Mouse (Mus musculus) erythroblast, embryonic 14.5 days (primary cell): Measurements from ENCODE around the gene Rad51b. TPM values are rescaled to one million over a fixed set of nuclear protein-coding genes. Genes with fewer than 3 reads are reported as not detected.

Experiments used
- H3K27me3 ChIP-seq: 2 replicates; pipeline ENCODE4 v1.6.1; 2012; ENCODE audit warnings: inconsistent platforms; ENCODE audit not compliant: control insufficient read depth
- H3K36me3 ChIP-seq: 2 replicates; pipeline ENCODE4 v1.6.1; 2012; ENCODE audit warnings: mild to moderate bottlenecking, inconsistent platforms; ENCODE audit not compliant: control insufficient read depth
- H3K4me1 ChIP-seq: 2 replicates; pipeline ENCODE4 v1.6.1; 2012; ENCODE audit warnings: inconsistent platforms; ENCODE audit not compliant: control insufficient read depth
- H3K4me3 ChIP-seq: replicated peaks from 2 replicates; pipeline ENCODE3; 2012; ENCODE audit warnings: moderate library complexity, mild to moderate bottlenecking, inconsistent platforms
- H3K9me3 ChIP-seq: 2 replicates; pipeline ENCODE4 v1.6.1; 2012; ENCODE audit warnings: low read length, inconsistent platforms, mixed read lengths; ENCODE audit not compliant: control insufficient read depth
- GATA1 ChIP-seq: IDR thresholded peaks from 2 replicates; pipeline ENCODE4 v1.6.1; 2012; ENCODE audit warnings: low read length, inconsistent platforms, mixed read lengths
- TAL1 ChIP-seq: IDR thresholded peaks from 3 replicates; pipeline ENCODE4 v1.6.1; 2012; ENCODE audit warnings: low read length, inconsistent platforms, mixed read lengths
- polyA plus RNA-seq: library from polyadenylated mRNA; stranded (reverse); fragments of >175 nt; gene quantifications from 2 replicates; pipeline ENCODE4 v1.2.3, GENCODE M21; 2012

Gene Rad51b
- polyA plus RNA-seq, 1 experiment = 0.06 TPM

DNA sequence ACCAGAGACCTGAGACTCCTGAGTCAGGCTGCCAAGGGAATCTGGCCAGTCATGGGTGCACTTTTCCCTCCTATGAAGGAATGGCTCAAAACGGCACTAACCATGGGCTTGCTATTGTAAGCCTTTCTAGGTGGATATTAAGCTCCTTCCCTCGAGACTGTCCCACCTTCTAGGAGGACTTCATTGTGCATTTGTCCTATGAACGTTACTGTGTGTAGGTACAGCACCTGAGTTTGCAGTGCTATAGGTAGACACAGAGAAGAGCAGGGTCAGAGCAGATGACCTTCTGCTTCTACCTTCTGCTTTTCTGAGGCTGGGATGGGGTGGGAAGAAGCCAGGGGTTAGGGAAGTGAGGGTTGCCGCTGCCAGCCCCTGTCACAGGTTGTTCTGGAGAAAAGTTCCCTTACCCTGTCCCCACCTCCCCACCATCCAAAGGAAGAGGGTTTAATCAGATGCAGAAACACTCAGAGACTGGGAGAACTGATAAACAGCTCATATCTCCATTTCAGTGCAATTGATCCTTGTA, 329.5 kb downstream of the Rad51b start:
- Histone ChIP-seq H3K4me1 (peaks cover 7% of the 10 kb centered on the region), H3K4me3 (no peak overlapping the region), H3K9me3 (no peaks in the 10 kb centered on the region), H3K27me3 (no peaks in the 10 kb centered on the region), H3K36me3 (no peaks in the 10 kb centered on the region)
- TF ChIP-seq TAL1 (no peak), GATA1 (no peak)

DNA sequence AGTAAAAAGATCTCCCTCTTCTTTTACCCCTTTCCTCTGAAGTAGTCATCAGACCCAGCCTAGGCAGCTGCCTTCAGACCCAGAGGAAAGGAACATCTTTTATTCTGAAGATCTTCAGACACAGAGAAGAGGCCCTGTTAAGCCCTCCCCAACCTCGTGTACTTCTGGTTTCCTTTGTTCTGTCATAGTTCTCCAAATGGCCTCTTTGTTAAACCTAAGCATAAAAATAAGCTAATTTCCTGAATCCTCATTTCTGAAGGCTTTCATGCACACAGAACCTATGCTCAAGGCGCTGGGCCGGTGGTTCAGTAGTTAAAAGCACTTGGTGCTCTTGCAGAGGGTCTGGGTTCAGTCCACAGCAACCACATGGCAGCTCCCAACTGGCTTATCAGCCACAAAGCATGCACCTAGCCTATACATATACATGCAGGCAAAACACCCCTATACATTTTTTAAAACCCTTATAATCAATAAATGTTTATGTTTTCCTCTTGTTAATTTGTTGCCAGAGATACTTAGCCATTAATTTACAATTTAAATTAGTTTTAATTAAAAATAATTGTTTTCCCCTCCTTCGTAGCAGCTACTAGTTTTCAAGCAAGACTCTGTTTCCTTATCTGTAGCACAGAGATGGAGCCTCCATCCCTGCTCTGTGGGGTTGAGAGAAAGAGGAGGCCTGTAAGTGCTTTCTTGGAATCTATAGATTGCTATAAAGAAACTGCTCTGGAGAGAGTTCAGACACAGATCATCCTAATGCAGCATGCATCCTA, 330.5 kb downstream of the Rad51b start:
- TF ChIP-seq TAL1 (no peak), GATA1 (no peak)
- Histone ChIP-seq H3K4me3 (no peak overlapping the region), H3K4me1 (peaks cover 7% of the 10 kb centered on the region), H3K9me3 (no peaks in the 10 kb centered on the region), H3K36me3 (no peaks in the 10 kb centered on the region), H3K27me3 (no peaks in the 10 kb centered on the region)

DNA sequence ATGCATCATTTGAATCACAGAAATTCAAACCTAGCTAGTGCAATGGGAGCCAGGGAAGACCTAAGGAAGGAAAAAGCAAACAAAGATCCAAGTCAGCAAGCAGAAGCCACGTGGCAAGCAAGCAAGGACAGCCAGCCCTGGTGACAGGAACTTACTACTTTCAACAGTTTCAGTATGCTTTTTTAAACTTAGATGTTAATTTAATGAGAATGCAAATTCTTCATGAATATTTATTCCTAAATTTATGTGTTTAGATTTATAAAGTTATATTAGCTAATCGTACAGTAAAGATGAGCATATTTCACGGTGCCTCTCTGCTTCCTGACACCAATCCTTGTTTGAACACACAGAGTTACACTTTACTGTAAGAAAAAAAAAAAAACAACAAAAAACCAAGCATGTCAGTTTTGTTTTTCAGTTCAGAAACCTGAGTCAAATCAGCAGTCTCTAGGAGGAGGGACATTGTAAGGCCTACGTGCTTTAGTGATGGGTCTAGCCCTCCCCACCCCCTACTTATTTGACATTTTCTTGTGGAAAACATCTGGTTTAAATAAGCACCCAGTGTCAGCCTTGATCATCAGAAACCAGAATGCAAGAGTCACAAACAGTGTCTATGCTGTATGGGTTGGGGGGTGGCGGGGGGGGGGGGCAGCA, 331.2 kb downstream of the Rad51b start:
- Histone ChIP-seq H3K27me3 (no peaks in the 10 kb centered on the region), H3K4me1 (peaks cover 7% of the 10 kb centered on the region), H3K9me3 (no peaks in the 10 kb centered on the region), H3K4me3 (no peak overlapping the region), H3K36me3 (no peaks in the 10 kb centered on the region)
- TF ChIP-seq TAL1 (no peak), GATA1 (no peak)

DNA sequence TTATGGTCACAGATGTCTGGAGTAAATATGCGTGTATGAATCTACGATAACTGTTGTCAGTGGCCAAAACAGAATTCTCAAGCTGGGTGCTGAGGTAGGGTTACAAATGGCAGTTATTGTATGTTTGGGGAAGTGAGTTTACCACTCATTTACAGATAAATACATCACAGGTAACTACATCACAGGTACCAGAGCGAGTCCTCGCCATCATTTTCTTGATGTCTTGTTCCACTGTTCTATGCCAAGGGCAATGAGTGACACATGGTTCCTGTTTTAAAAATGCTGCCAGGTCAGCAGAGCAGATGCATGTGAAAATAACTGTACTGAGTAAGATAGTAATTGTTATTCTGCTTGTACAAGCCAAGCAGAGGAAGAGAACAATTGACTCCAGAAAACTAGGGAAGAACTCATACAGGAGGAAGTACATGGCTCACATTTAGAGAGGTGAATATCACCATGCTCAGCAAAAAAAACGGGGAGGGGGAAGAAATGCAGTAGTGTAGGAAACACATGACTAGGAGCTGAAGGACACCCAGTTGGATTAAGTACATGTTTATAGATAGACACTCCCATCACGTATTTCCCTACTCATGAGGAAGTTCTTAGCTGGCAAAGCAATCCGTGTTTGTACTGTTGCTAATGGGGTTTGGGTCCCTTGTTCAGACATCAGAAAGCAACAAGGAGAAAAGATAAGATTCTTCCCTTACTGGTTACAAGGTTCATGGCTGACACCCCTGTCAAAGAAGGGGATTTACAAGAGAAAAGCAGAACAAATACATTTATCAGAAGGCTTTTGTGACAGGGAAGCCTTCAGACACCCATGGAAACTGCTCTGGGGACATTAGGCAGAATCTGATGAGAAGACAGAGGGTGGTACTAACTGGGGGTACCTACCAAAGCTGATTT, 333.1 kb downstream of the Rad51b start:
- TF ChIP-seq GATA1 = no peak
- no peak overlapping the region for H3K4me3 ChIP-seq
- no peaks in the 10 kb centered on the region for H3K27me3 ChIP-seq
- H3K9me3 ChIP-seq = no peaks in the 10 kb centered on the region
- peaks cover 6% of the 10 kb centered on the region for H3K4me1 ChIP-seq
- H3K36me3 ChIP-seq = no peaks in the 10 kb centered on the region

DNA sequence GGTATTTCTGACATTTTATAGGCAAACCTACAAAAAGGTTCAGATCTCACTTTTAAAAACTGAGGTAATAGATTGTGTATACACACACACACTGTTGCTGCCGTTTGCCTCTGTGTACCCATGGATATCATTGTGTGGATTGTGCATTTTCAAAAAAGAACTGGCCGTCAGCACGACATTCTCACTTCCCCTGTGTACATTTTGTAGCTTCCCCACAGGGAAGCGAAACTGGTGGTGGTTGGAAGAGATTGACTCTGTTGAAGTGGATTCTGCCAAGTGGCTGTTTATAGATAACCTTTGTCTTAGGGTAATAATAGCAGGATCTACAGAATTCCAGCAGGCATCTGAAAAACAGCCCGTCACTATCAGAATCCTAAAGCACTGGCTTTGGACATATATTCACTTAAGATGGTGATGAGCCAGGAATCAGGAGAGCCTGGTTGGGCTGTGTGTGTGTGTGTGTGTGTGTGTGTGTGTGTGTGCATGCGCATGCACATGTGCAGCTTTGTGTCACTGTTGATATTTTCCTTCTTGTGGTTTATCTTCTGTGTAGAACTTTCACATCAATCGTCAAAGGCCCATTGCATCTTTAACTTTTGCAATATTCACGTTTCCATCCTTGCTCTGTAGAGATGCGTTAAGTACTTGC, 336.5 kb downstream of the Rad51b start:
- H3K27me3 ChIP-seq = no peaks in the 10 kb centered on the region
- no peak overlapping the region for H3K4me3 ChIP-seq
- H3K9me3 ChIP-seq = no peaks in the 10 kb centered on the region
- TF ChIP-seq TAL1 = no peak
- no peak for TF ChIP-seq GATA1
- H3K36me3 ChIP-seq = no peaks in the 10 kb centered on the region
- H3K4me1 ChIP-seq = peaks cover 3% of the 10 kb centered on the region; the same call in 1 of the 2 replicates

DNA sequence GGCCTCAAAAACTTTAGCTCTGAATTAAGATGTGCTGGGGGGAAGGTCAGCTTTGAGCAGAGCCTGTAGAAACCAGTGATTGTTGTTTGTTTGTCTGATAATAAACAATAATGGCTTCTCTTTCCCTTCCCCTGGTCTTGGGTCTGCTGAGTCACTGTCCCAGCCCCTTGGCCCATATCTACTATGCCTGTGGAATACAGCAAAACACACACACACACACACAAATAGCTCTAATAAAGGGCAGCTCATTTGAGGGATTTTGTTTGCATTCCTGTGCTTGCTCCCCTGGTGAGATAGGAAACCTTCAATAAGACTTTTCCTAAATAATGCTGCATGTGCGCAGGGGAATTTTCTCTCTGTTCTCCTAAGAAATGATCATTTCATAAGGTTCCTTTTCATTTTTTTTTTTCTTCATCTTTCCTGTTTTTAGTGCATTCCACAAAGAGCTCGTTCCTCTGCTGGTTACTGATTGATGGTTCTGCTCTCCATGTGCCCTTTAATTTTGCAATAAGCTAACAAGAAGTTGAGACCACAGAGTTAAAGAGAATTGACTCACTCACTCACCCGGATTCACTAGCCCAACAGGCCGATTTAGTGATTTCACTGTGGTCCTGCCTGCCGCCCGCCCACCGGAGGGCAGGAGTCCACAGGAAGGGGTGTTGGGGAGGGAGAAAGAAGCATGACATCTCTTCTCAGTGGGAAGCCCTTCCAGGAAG, 344.6 kb downstream of the Rad51b start:
- no peak overlapping the region for H3K4me3 ChIP-seq
- no peaks in the 10 kb centered on the region for H3K9me3 ChIP-seq
- no peak for TF ChIP-seq TAL1
- no peak for TF ChIP-seq GATA1

DNA sequence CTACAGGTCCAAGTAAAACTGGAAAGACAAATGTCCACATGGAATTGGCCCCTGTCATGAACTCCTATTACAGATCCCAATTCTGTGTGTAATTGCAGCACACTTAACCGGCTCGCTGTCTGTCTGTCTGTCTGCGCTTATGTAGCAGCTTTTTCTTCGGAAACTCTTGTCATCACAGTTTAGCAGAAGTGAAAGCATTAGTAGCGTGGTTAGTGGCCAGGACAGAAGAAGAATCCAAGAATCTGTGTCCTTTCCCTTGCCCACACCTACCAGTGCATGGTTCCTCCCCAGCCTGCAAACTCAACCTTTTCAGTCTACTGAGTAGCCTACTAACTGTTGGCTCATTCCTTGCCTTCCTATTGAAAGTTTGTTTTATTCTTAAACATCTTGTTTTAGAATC, 345.6 kb downstream of the Rad51b start:
- Histone ChIP-seq H3K4me1 (peaks cover 7% of the 10 kb centered on the region), H3K36me3 (no peaks in the 10 kb centered on the region), H3K9me3 (no peaks in the 10 kb centered on the region), H3K27me3 (no peaks in the 10 kb centered on the region), H3K4me3 (no peak overlapping the region)
- no peak for TF ChIP-seq TAL1

More for the DNA sequence above, 344.6 kb downstream of the Rad51b start:
- Histone ChIP-seq H3K4me1 (peaks cover 7% of the 10 kb centered on the region), H3K27me3 (no peaks in the 10 kb centered on the region), H3K36me3 (no peaks in the 10 kb centered on the region)

DNA sequence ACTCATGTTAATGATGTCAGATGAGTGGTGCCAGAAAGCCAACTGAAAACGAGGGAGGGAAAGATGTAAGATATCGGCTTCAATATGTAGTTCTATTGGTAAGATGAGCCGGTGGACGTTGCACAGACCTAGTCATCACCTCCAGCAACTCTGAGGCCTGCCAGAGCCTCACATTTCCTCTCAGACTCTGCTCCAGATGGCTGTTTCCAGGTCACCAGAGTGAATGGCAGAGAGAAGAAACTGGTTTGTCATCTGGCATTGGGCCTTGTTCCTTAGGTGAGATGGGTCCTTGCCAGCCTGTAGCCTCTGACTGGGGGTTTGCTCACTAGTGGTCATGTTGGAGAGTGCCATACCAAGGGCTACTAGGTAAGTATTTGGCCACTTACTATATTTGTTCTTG, 348.6 kb downstream of the Rad51b start:
- TF ChIP-seq TAL1 (no peak), GATA1 (no peak)
- Histone ChIP-seq H3K36me3 (no peaks in the 10 kb centered on the region), H3K27me3 (no peaks in the 10 kb centered on the region), H3K9me3 (no peaks in the 10 kb centered on the region), H3K4me3 (no peak overlapping the region), H3K4me1 (peaks cover 3% of the 10 kb centered on the region)
